Mouse (Mus musculus) lung, postnatal 36 days (tissue): ENCODE data around the gene Arhgap30.

Experiments used
- DNase-seq: peaks from one replicate; pipeline ENCODE4 v3.0.0; 2022; ENCODE audit warnings: mixed read lengths

Arhgap30 gene

GRCm38 (mm10) chr1:171435288-171435814 is 46.6 kb downstream of the Arhgap30 start:
- no peak for DNase-seq

DNA sequence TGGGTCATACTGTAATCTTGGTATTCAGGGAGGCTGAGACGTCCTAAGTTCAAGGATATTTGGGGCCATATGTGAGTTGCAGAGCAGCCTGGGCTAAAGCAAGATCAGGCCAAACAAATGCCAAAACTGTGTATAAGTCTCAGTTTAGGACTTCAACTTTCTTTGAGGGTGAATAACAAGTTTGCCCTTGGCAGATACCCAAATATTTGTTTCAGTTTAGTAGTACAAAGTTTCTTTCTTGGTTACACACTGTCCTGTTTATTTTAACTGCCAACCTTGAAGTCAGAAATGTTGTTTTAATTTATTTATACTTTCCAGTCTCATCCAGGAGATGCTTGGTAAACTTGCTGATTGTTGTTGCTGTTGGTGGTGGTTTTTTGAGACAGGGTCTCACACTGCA is 47.2 kb downstream of the Arhgap30 start:
- no peak for DNase-seq

GRCm38 (mm10) chr1:171437264-171438013 is 48.7 kb downstream of the Arhgap30 start, which contains the start of gene F11r:
F11r (plus strand) TSS chr1:171437535.
- peak; percentile 97 for DNase-seq

DNA sequence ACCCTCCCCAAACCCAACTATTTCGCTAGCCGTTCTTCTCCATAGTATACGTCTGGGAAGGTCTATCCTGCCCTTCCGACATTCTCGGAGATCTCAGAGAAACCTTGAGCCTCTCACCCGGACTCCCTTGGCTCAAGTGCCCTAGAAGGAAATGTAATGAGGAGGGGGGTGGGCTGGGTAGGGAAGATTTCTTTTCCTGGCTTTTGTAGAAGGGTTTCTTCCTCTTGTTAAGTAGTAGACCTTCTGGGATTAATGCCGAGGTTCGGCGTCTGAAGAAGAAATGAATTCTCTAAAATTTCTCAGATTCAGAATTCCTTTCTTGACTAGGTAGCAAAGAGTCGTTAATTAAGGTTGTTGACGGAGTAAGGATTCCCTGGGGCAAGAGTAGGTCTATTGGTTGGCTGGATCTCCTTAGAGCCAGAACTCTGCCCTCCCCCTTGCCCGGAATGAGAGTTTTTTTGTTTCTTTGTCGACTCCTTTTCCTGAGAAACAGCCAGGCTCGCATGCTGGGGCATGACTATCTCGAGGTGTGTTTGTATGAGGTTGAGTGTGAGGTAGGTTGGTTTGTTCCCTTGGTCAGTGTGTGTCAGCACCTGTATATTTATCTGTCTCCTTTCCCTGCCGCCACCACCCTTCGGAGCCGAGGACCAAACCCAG is 49.4 kb downstream of the Arhgap30 start:
- no peak for DNase-seq

DNA sequence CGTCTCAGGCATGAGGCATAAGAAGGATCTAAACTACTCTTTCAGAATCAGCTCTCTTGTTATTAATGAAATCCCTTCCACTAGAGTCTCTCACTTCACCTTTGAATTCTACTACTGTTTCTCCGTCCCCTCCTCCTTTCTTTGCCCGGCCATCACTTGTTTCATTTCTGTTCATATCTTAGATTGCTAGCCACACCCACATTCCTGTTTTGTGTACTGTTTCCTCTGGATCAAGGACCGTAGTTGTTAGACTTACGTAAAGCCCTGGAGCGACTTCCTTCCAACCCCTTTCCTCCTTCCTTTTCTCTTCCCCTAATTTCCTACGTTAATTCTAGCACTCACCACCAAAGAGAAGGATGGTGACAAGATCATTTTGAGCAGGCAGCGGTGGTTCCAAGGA is 50.3 kb downstream of the Arhgap30 start:
- peak; percentile 81 for DNase-seq

DNA sequence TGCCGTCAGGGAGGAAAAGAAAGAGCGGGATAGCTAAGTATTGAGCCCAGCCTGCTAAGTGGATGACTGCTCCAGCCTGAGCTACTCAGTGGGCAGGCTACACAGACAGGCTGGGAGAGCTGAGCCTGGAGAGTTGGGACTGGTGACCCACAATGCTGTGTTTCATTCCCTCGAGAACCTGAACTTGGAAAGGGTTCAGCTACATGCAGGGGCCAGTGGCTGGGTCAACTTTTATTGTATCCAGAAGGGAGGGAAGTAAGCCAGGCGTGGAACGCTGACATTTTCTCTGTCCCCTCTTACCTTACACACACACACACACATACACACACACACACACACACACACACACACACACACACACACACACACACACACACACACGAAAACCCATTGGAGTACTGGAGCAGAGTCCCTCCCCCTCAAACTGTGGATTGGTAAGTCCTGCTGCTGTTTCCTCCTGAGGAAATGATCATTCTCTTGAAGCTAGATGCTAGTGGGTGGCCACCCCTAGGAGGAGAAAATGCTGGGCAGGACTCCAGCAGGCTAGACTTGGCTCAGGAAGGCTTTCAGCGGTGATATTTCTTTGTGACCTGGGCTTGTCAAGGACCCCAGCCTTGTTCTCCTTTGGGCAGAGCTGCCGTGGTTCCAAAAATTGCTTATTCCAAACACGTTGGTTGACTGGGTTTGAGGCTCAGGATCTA is 51.4 kb downstream of the Arhgap30 start:
- DNase-seq, result peak; percentile 88

- DNase-seq, result peak; percentile 56
These were observed 53.0 kb downstream of the Arhgap30 start for GRCm38 (mm10) chr1:171441466-171442412.

- no peak for DNase-seq
These were observed 53.6 kb downstream of the Arhgap30 start for GRCm38 (mm10) chr1:171442413-171442760.

DNA sequence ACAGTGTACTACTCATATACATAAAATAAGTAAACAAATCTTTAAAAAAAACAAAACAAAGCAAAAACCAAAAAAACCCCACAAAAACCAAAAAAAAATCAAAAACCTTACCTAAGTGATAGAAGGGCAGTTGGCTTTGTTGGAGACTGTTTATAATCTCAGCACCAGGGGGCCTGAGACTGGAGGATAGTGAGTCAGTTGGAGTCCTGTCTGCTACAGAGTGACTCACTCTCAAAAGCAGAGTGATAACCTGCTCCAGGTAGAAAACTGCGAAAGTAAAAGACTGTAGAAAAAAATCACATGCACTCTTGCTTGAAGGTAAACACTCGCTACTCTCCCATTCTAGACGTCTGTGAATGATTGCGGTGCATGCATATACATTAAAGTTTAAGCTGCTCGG is 56.3 kb downstream of the Arhgap30 start:
- no peak for DNase-seq

DNA sequence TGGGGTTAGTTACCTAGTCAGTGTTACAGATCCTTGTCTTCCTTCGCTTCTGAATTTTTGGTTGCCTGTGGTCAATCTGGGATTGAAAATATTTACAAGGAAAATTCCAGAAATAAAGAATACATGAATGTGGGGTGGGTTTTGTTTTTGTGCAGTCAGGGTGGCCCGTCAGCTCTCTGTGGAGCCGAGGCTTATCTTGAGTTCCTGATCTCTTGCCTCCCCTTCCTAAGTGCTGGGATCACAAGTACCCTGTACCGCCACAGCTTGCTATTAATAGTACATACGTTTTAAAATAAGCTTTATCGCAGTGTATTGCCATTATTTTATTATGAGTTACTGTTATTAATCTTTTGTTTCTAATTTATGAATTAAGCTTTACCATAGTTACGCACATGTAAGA is 58.1 kb downstream of the Arhgap30 start:
- DNase-seq, result no peak

DNA sequence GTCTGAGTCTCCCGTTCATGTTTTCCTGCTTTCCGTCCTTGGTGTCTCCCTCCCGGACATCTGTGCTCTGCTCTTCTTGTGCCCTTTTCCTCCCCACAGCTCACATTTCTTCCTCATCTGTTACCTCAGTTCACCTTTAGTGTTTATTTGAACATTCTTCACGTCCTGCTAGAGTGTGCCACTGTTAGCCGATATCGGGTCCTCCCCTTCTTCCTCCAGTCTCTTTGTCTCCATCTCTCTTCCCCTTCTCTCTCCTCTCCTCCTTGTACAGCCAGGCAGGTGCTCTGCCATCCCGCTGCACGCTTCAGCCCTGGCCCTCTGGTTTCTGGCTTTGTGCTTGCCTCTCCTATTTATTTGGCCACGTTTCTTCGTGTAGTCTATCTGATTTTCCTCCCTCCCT is 58.9 kb downstream of the Arhgap30 start:
- DNase-seq, result no peak

DNA sequence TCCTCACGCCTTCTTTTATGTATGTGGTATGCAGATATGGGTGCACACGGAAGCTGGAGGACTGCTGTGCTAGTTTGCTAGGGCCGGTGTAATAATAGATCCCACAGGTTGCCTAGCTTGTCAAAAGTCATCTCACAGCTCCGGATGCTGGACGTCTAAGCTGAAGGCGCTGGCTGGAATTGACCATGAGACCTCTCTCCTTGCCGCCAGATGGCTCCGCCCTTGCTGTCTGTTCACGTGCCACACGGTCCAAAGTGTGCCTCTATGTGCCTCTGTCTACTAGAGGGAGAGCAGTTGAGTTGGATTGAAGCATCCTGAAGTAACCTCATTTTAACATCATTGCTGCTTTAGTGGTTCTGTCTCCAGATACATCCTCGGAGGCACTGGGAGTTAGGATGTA is 61.3 kb downstream of the Arhgap30 start:
- no peak for DNase-seq

- peak; percentile 40 for DNase-seq
These were observed 62.2 kb downstream of the Arhgap30 start for GRCm38 (mm10) chr1:171451001-171451400.

DNA sequence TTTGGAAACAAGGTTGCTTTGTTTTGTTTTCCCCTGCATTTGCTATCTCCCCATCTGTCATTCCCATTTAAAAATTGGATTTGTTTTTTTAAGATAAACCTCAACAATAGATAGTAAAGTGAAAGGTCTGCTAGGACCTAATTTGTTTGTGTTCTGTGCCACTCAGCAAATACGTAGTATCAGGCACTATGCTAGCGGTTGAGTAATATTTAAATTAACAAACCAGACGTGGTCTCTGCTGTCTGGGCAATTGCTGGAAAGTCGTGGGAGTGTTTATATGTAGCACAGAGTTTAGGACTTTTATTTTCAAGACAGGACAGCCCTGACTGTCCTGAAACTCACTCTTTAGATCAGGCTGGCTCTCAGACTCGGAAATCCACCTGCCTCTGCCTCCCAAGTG is 63.8 kb downstream of the Arhgap30 start:
- DNase-seq, result no peak

DNA sequence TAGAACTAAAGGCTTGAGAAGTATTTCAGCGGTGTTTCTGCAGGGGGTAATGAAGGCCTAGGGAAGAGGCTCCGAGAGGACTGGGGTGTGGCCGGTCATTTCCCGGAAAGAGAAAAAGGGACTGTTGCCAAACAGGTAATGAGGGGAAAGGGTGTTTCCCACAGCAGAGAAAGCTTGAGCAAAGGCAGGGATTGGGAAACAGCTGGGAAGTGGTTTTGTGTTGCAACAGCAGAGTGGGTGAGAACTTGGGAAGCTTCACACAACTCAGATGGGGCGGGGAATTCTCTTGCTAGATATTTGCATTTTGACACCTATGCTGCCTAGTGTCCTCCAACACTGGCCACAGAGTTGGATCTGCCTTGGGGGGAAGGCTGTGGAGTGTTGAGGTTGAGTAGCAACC is 64.2 kb downstream of the Arhgap30 start:
- peak; percentile 67 for DNase-seq

GRCm38 (mm10) chr1:171454926-171455325 is 66.2 kb downstream of the Arhgap30 start:
- no peak for DNase-seq

GRCm38 (mm10) chr1:171457568-171457967 is 68.8 kb downstream of the Arhgap30 start:
- no peak for DNase-seq

DNA sequence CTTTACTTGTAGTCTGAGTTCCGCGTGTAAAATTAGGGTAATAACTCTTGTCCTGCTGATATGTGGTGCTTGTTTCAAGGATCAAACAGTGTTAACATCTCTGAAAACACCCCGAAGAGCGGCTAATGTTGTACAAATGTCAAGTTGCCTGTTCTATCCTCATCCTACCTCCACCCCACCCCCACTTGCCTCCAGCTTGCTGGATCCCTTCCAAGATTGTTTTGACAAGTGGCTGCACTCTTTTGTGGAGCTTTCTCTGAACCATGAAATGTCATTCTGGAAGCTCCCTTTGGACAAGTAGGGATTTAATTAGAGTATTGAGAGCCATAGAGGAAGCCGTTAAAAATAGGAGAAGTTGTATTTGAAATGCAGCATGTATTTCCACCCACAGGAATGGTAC is 71.0 kb downstream of the Arhgap30 start:
- no peak for DNase-seq
